Mouse (Mus musculus) embryonic facial prominence, embryonic 12.5 days (tissue): ENCODE results near the gene Traf2. TPM values are rescaled to one million over a fixed set of nuclear protein-coding genes. Genes with fewer than 3 reads are reported as not detected.

ENCODE experiments used
- ATAC-seq: fragments of 200-750 bp; cut with Nextera tagmentation; 2 replicates; pipeline ENCODE4 v1.8.0; 2017; ENCODE audit not compliant: insufficient number of reproducible peaks, insufficient read depth, low FRiP score, low TSS enrichment
- H3K27ac ChIP-seq: fragments of 300-500 bp; sonication (generic); 2 replicates; pipeline ENCODE4 v1.5.1; 2016; ENCODE audit warnings: mild to moderate bottlenecking
- H3K27me3 ChIP-seq: fragments of 300-500 bp; sonication (generic); 2 replicates; pipeline ENCODE4 v1.6.1; 2016; ENCODE audit warnings: mild to moderate bottlenecking, moderate library complexity
- H3K36me3 ChIP-seq: fragments of 300-500 bp; sonication (generic); 2 replicates; pipeline ENCODE4 v1.6.1; 2016; ENCODE audit warnings: mild to moderate bottlenecking
- H3K4me1 ChIP-seq: fragments of 300-500 bp; sonication (generic); 2 replicates; pipeline ENCODE4 v1.6.1; 2016
- H3K4me2 ChIP-seq: fragments of 300-500 bp; sonication (generic); replicated peaks from 2 replicates; pipeline ENCODE4 v1.6.1; 2016; ENCODE audit warnings: mild to moderate bottlenecking, moderate library complexity
- H3K4me3 ChIP-seq: fragments of 300-500 bp; sonication (generic); 2 replicates; pipeline ENCODE4 v1.5.1; 2016; ENCODE audit warnings: mild to moderate bottlenecking
- H3K9ac ChIP-seq: fragments of 300-500 bp; sonication (generic); 2 replicates; pipeline ENCODE4 v1.6.1; 2016; ENCODE audit warnings: mild to moderate bottlenecking, moderate library complexity
- H3K9me3 ChIP-seq: fragments of 300-500 bp; sonication (generic); 2 replicates; pipeline ENCODE4 v1.6.1; 2016; ENCODE audit warnings: mild to moderate bottlenecking, moderate library complexity
- WGBS: fragments of 180-500 bp; shearing (Covaris S2); methylation state at CpG from one replicate; pipeline ENCODE4 v1.1.7; 2016; 5-methylcytosine and 5-hydroxymethylcytosine counted together
- polyA plus RNA-seq: library from polyadenylated mRNA; unstranded; fragments of >200 nt; fragmentation: Nextera tagmentation; extraction: Ambion mirVana; gene quantifications from 2 replicates; pipeline ENCODE4 v1.2.1, GENCODE M21; 2016

The Traf2 gene
- polyA plus RNA-seq: 37.7 and 37.8 TPM in 2 replicates

GRCm38 (mm10) chr2:25546811-25547491 lies at the start of gene Traf2:
Traf2 (minus strand) TSS chr2:25546940.
- peak; percentile 99 for ATAC-seq
- Histone ChIP-seq H3K36me3 (no peaks in the 10 kb centered on the region), H3K9me3 (no peaks in the 10 kb centered on the region), H3K27ac (peak within 1 kb of the TSS; percentile 63; the same call in 1 of the 2 replicates), H3K9ac (peak within 1 kb of the TSS; percentile 79), H3K27me3 (no peaks in the 10 kb centered on the region), H3K4me2 (peak within 1 kb of the TSS; percentile 78), H3K4me3 (peak within 1 kb of the TSS; percentile 68), H3K4me1 (peaks cover 7% of the 10 kb centered on the region)
- WGBS: 3% methylated on average over 48 of the region's 48 CpGs

GRCm38 (mm10) chr2:25591863-25592262 lies 45.1 kb upstream of the Traf2 start:
- Histone ChIP-seq H3K36me3 (peaks cover 87% of the 10 kb centered on the region), H3K9me3 (no peaks in the 10 kb centered on the region), H3K9ac (no peak overlapping the region), H3K4me2 (no peak overlapping the region), H3K4me1 (no peaks in the 10 kb centered on the region), H3K27ac (no peak overlapping the region), H3K27me3 (no peaks in the 10 kb centered on the region), H3K4me3 (no peak overlapping the region)
- 77% methylated on average over 2 of the region's 2 CpGs for WGBS
- ATAC-seq: no peak

GRCm38 (mm10) chr2:25588227-25588907 lies 41.6 kb upstream of the Traf2 start:
- Histone ChIP-seq H3K36me3 (peaks cover 91% of the 10 kb centered on the region), H3K4me2 (no peak overlapping the region), H3K27me3 (no peaks in the 10 kb centered on the region), H3K9me3 (no peaks in the 10 kb centered on the region), H3K4me3 (no peak overlapping the region), H3K27ac (no peak overlapping the region), H3K9ac (no peak overlapping the region), H3K4me1 (no peaks in the 10 kb centered on the region)
- WGBS: 94% methylated on average over 8 of the region's 8 CpGs
- ATAC-seq: no peak

- H3K4me2 ChIP-seq: no peak overlapping the region
- no peaks in the 10 kb centered on the region for H3K9me3 ChIP-seq
- no peak overlapping the region for H3K4me3 ChIP-seq
- peaks cover 87% of the 10 kb centered on the region for H3K36me3 ChIP-seq
- no peaks in the 10 kb centered on the region for H3K27me3 ChIP-seq
- H3K27ac ChIP-seq: no peak overlapping the region
- 89% methylated on average over 8 of the region's 8 CpGs for WGBS
- H3K9ac ChIP-seq: no peak overlapping the region
- ATAC-seq: no peak
- H3K4me1 ChIP-seq: 0 out of 2 replicates have a peak, but pooled peaks cover 6% of the 10 kb centered on the region
Measured at GRCm38 (mm10) chr2:25587290-25587689, 40.5 kb upstream of the Traf2 start.

GRCm38 (mm10) chr2:25585601-25586000 lies 38.9 kb upstream of the Traf2 start:
- no peaks in the 10 kb centered on the region for H3K9me3 ChIP-seq
- peaks cover 71% of the 10 kb centered on the region for H3K36me3 ChIP-seq
- H3K4me1 ChIP-seq: peaks cover 16% of the 10 kb centered on the region; the same call in 1 of the 2 replicates
- H3K4me2 ChIP-seq: no peak overlapping the region
- ATAC-seq: no peak
- WGBS: 88% methylated on average over 3 of the region's 3 CpGs
- H3K4me3 ChIP-seq: no peak overlapping the region
- H3K27me3 ChIP-seq: peaks cover 8% of the 10 kb centered on the region
- H3K9ac ChIP-seq: no peak overlapping the region
- no peak overlapping the region for H3K27ac ChIP-seq

GRCm38 (mm10) chr2:25584856-25585255 lies 38.1 kb upstream of the Traf2 start:
- Histone ChIP-seq H3K9ac (no peak overlapping the region), H3K9me3 (no peaks in the 10 kb centered on the region), H3K27me3 (peaks cover 16% of the 10 kb centered on the region), H3K27ac (no peak overlapping the region), H3K4me1 (peaks cover 21% of the 10 kb centered on the region; the same call in 1 of the 2 replicates), H3K36me3 (peaks cover 65% of the 10 kb centered on the region), H3K4me3 (no peak overlapping the region), H3K4me2 (no peak overlapping the region)
- WGBS: 80% methylated on average over 4 of the region's 4 CpGs
- ATAC-seq: no peak

GRCm38 (mm10) chr2:25584152-25584551 lies 37.4 kb upstream of the Traf2 start:
- 92% methylated on average over 3 of the region's 3 CpGs for WGBS
- no peak overlapping the region for H3K9ac ChIP-seq
- no peak overlapping the region for H3K4me2 ChIP-seq
- peaks cover 63% of the 10 kb centered on the region for H3K36me3 ChIP-seq
- H3K27me3 ChIP-seq: peaks cover 23% of the 10 kb centered on the region
- H3K4me1 ChIP-seq: peaks cover 28% of the 10 kb centered on the region; the same call in 1 of the 2 replicates
- no peak overlapping the region for H3K4me3 ChIP-seq
- H3K9me3 ChIP-seq: no peaks in the 10 kb centered on the region
- no peak for ATAC-seq
- H3K27ac ChIP-seq: no peak overlapping the region

GRCm38 (mm10) chr2:25583571-25583970 lies 36.8 kb upstream of the Traf2 start:
- 69% methylated on average over 4 of the region's 4 CpGs for WGBS
- peaks cover 29% of the 10 kb centered on the region for H3K27me3 ChIP-seq
- H3K27ac ChIP-seq: no peak overlapping the region
- no peak overlapping the region for H3K4me3 ChIP-seq
- H3K4me1 ChIP-seq: peaks cover 29% of the 10 kb centered on the region; the same call in 1 of the 2 replicates
- no peak for ATAC-seq
- H3K36me3 ChIP-seq: peaks cover 57% of the 10 kb centered on the region
- no peaks in the 10 kb centered on the region for H3K9me3 ChIP-seq
- no peak overlapping the region for H3K9ac ChIP-seq
- no peak overlapping the region for H3K4me2 ChIP-seq

GRCm38 (mm10) chr2:25583120-25583481 lies 36.4 kb upstream of the Traf2 start:
- Histone ChIP-seq H3K9me3 (no peaks in the 10 kb centered on the region), H3K9ac (no peak overlapping the region), H3K27ac (no peak overlapping the region), H3K4me3 (no peak overlapping the region), H3K4me1 (peaks cover 31% of the 10 kb centered on the region), H3K4me2 (no peak overlapping the region), H3K36me3 (peaks cover 52% of the 10 kb centered on the region), H3K27me3 (peaks cover 33% of the 10 kb centered on the region)
- WGBS: 81% methylated on average over 6 of the region's 6 CpGs
- no peak for ATAC-seq

- no peak overlapping the region for H3K27ac ChIP-seq
- 59% methylated on average over 12 of the region's 12 CpGs for WGBS
- peaks cover 36% of the 10 kb centered on the region for H3K4me1 ChIP-seq
- no peak overlapping the region for H3K9ac ChIP-seq
- H3K9me3 ChIP-seq: no peaks in the 10 kb centered on the region
- peaks cover 48% of the 10 kb centered on the region for H3K36me3 ChIP-seq
- ATAC-seq: 0 out of 2 replicates have a peak, but pooled peaks have one; percentile 16
- H3K27me3 ChIP-seq: peaks cover 39% of the 10 kb centered on the region
- no peak overlapping the region for H3K4me3 ChIP-seq
- no peak overlapping the region for H3K4me2 ChIP-seq
Measured at GRCm38 (mm10) chr2:25582466-25583119, 35.9 kb upstream of the Traf2 start.

- Histone ChIP-seq H3K4me2 (no peak overlapping the region), H3K4me1 (peaks cover 41% of the 10 kb centered on the region), H3K9me3 (no peaks in the 10 kb centered on the region), H3K9ac (no peak overlapping the region), H3K27me3 (peaks cover 45% of the 10 kb centered on the region), H3K4me3 (0 out of 2 replicates have a peak overlapping the region, but pooled peaks have one; percentile 35), H3K27ac (no peak overlapping the region), H3K36me3 (peaks cover 41% of the 10 kb centered on the region)
- 33% methylated on average over 6 of the region's 6 CpGs for WGBS
- no peak for ATAC-seq
Measured at GRCm38 (mm10) chr2:25581901-25582301, 35.2 kb upstream of the Traf2 start.
